ENCODE assay signal across 11 mouse cellular contexts in the genomic region with DNA sequence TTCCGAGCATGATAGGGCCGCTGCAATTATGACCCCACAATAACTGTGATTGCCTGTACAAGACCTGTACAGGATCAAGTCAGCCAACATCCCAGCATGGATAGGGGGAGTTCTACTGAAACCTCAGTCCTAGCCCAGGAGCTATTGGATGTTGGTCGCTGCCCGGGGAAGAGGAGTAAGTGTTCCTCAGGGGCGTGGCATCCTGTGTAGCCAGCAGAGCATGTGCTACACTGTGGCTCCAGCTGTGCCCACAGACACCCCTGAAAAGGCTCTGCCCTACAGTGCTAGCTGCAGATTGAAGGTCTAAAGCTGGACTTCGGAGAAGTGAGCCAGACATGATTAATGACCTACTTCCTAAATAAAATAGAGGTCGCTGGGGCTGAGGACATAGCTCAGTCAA.
"Had no signal": no experiment of that assay in that cellular context is flagged by ENCODE, and none has a peak within 500 bp of the region (broad histone marks: within the 10 kb centered on the region; RNA-seq: fewer than 3 reads in every experiment).

No protein-coding gene starts in this region.

- ATAC-seq: liver, embryonic 12.5 days; midbrain, embryonic 16.5 days had no signal

- DNase-seq: lung, adult 18-20 months; lung, embryonic 14.5 days; lung, postnatal 10 days; lung, postnatal 4 days; retina, postnatal 1 day; right cerebral cortex, adult 18-20 months; right cerebral cortex, postnatal 25 days; right cerebral cortex, postnatal 4 days; spleen, adult 18-20 months had no signal
